Mouse (Mus musculus) kidney, embryonic 15.5 days (tissue): ENCODE data around the gene Htatsf1. TPM values are rescaled to one million over a fixed set of nuclear protein-coding genes. Genes with fewer than 3 reads are reported as not detected.

Experiments used
- polyA plus RNA-seq: library from polyadenylated mRNA; unstranded; fragments of >200 nt; fragmentation: Nextera tagmentation; extraction: Ambion mirVana; gene quantifications from 2 replicates; pipeline ENCODE4 v1.2.1, GENCODE M21; 2015

Htatsf1 gene
- polyA plus RNA-seq, 1 experiment from 2014 or later = 70.5 TPM

Other genes starting within 250 kb of the Htatsf1 start
- 2.0 and 2.5 TPM in 2 replicates for gene Map7d3, start 231.3 kb upstream of the Htatsf1 start, polyA plus RNA-seq
- gene Adgrg4, start 183.4 kb upstream of the Htatsf1 start, polyA plus RNA-seq = not detected in 2 replicates
- not detected in 2 replicates for gene Brs3, start 10.5 kb upstream of the Htatsf1 start, polyA plus RNA-seq
- gene Vgll1, start 34.5 kb downstream of the Htatsf1 start, polyA plus RNA-seq = not detected in 2 replicates
- gene Cd40lg, start 158.6 kb downstream of the Htatsf1 start, polyA plus RNA-seq = not detected in 2 replicates